Mouse (Mus musculus): ENCODE results near the gene Gnat3. TPM values are rescaled to one million over a fixed set of nuclear protein-coding genes. Genes with fewer than 3 reads are reported as not detected.
"Not testable (repeated sequence)": the region's sequence is repeated elsewhere in the genome, so short reads cannot be mapped to it uniquely, and the experiment has no call there.

Gnat3 gene
- polyA plus RNA-seq (2015; fragmentation: Nextera tagmentation; extraction: Ambion mirVana): 0.16 TPM in 1 of 2 replicates, not detected in the other

- Histone ChIP-seq H3K27ac (no peak within 1 kb of the TSS), H3K27me3 (no peaks in the 10 kb centered on the region), H3K9ac (no peak within 1 kb of the TSS), H3K4me2 (no peak within 1 kb of the TSS), H3K9me3 (replicated peaks) (no peaks in the 10 kb centered on the region), H3K36me3 (no peaks in the 10 kb centered on the region), H3K4me3 (no peak within 1 kb of the TSS), H3K4me1 (replicated peaks) (no peaks in the 10 kb centered on the region)
- 89% methylated on average over 5 of the region's 5 CpGs for WGBS
- no peak for ATAC-seq (replicated peaks; ENCODE audit: insufficient number of reproducible peaks, insufficient read depth, low FRiP score, low read depth)
Measured at GRCm38 (mm10) chr5:17962249-17962648, at the start of gene Gnat3. Gene Gnat3, plus strand, starts transcription at chr5:17962549.

- ATAC-seq (replicated peaks; ENCODE audit: insufficient number of reproducible peaks, insufficient read depth, low FRiP score, low read depth): no peak
- Histone ChIP-seq H3K27me3 (no peaks in the 10 kb centered on the region), H3K27ac (0 out of 2 replicates have a peak overlapping the region, but pooled peaks have one; percentile 16), H3K4me2 (no peak overlapping the region), H3K9ac (no peak overlapping the region), H3K9me3 (replicated peaks) (no peaks in the 10 kb centered on the region), H3K4me1 (replicated peaks) (0 out of 2 replicates have a peak, but pooled peaks cover 4% of the 10 kb centered on the region), H3K36me3 (no peaks in the 10 kb centered on the region), H3K4me3 (no peak overlapping the region)
- 63% methylated on average over 5 of the region's 5 CpGs for WGBS
Measured at GRCm38 (mm10) chr5:17918966-17919365, 43.4 kb upstream of the Gnat3 start.

DNA sequence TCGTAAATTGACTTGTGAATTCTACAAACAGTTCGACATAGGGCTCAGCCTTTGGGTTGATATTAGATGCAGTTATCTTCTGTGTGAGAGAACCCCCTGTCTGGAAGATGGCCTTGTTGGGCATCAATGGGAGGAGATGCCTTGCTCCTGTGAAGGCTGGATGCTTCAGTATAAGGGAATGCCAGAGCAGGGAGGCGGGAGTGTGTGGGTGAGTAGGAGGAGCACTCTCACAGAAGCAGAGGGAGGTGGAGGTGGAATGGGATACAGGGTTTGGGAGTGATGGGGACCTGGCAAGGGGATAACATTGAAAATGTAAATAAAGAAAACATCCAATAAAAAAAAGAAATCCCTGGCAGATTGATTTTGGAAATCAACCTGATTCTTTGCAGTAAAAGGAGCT, 38.7 kb upstream of the Gnat3 start:
- no peaks in the 10 kb centered on the region for H3K36me3 ChIP-seq
- no peak overlapping the region for H3K9ac ChIP-seq
- ATAC-seq (replicated peaks; ENCODE audit: insufficient number of reproducible peaks, insufficient read depth, low FRiP score, low read depth): no peak
- H3K9me3 ChIP-seq (replicated peaks): no peaks in the 10 kb centered on the region
- 82% methylated on average over 3 of the region's 3 CpGs for WGBS
- no peak overlapping the region for H3K4me3 ChIP-seq
- H3K27ac ChIP-seq: peak overlapping the region; percentile 62; the same call in 1 of the 2 replicates
- no peaks in the 10 kb centered on the region for H3K27me3 ChIP-seq
- no peak overlapping the region for H3K4me2 ChIP-seq
- H3K4me1 ChIP-seq (replicated peaks): 0 out of 2 replicates have a peak, but pooled peaks cover 8% of the 10 kb centered on the region

DNA sequence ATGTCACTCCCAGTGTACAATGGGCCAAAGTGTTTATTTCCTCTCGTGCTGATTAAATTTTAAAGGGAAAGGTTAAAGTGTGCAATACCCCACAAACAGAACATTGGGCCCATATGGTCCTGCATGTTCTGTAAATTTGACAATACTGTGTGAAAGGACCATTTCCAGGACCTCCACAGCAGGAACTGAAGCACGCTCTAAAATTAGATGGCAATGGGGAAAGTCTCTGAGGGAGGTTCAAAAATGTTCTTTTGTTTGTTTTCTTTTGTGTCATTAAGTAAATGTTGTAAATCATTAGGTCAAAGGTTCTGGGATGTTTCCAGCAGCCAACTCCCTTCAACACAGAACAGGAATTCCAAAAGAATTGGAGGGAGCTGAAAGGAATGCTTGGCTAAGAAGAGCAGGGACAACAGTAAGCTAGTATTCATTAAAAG, 38.2 kb upstream of the Gnat3 start:
- Histone ChIP-seq H3K36me3 (no peaks in the 10 kb centered on the region), H3K9ac (no peak overlapping the region), H3K4me3 (no peak overlapping the region), H3K4me2 (no peak overlapping the region), H3K9me3 (replicated peaks) (no peaks in the 10 kb centered on the region), H3K27me3 (no peaks in the 10 kb centered on the region), H3K4me1 (replicated peaks) (0 out of 2 replicates have a peak, but pooled peaks cover 5% of the 10 kb centered on the region), H3K27ac (peak overlapping the region; percentile 62)
- ATAC-seq (replicated peaks; ENCODE audit: insufficient number of reproducible peaks, insufficient read depth, low FRiP score, low read depth): peak; percentile 31; the same call in 1 of the 2 replicates
- WGBS: 57% methylated on average over 2 of the region's 2 CpGs

- ATAC-seq (replicated peaks; ENCODE audit: insufficient number of reproducible peaks, insufficient read depth, low FRiP score, low read depth): no peak
- Histone ChIP-seq H3K27ac (no peak overlapping the region), H3K9me3 (replicated peaks) (no peaks in the 10 kb centered on the region), H3K4me2 (no peak overlapping the region), H3K4me1 (replicated peaks) (0 out of 2 replicates have a peak, but pooled peaks cover 5% of the 10 kb centered on the region), H3K36me3 (no peaks in the 10 kb centered on the region), H3K4me3 (no peak overlapping the region), H3K27me3 (no peaks in the 10 kb centered on the region), H3K9ac (no peak overlapping the region)
- 63% methylated on average over 4 of the region's 4 CpGs for WGBS
Measured at GRCm38 (mm10) chr5:17928471-17928870, 33.9 kb upstream of the Gnat3 start.

GRCm38 (mm10) chr5:17929006-17929567, 33.3 kb upstream of the Gnat3 start:
- ATAC-seq (replicated peaks; ENCODE audit: insufficient number of reproducible peaks, insufficient read depth, low FRiP score, low read depth): no peak
- no peak overlapping the region for H3K9ac ChIP-seq
- 70% methylated on average over 7 of the region's 7 CpGs for WGBS
- H3K36me3 ChIP-seq: no peaks in the 10 kb centered on the region
- no peak overlapping the region for H3K4me3 ChIP-seq
- no peaks in the 10 kb centered on the region for H3K9me3 ChIP-seq (replicated peaks)
- H3K4me1 ChIP-seq (replicated peaks): 0 out of 2 replicates have a peak, but pooled peaks cover 3% of the 10 kb centered on the region
- no peak overlapping the region for H3K27ac ChIP-seq
- no peak overlapping the region for H3K4me2 ChIP-seq
- H3K27me3 ChIP-seq: no peaks in the 10 kb centered on the region

DNA sequence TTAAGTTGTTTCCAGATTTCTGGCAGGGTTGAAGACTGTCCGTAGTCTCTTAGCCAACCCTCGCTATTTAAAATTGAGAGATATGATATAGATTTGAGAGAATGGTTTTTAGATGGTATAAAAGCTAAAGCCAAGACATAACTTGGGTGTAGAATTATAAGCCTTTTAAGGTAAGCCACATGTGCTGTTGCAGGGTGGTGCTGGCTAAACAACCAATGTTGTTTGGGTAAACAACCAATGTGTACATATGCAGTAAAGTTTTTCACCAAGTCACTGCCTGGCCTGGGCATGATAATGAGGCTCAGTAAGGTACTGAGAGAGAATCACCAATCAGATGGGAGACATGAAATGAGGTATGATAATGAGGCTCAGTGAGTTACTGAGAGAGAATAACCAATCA, 30.8 kb upstream of the Gnat3 start:
- 90% methylated on average over 2 of the region's 2 CpGs for WGBS
- not testable (repeated sequence) for ATAC-seq (replicated peaks; ENCODE audit: insufficient number of reproducible peaks, insufficient read depth, low FRiP score, low read depth); H3K4me1 ChIP-seq (replicated peaks); H3K9ac ChIP-seq; H3K27me3 ChIP-seq; H3K36me3 ChIP-seq; H3K9me3 ChIP-seq (replicated peaks); H3K27ac ChIP-seq; H3K4me3 ChIP-seq; H3K4me2 ChIP-seq

GRCm38 (mm10) chr5:17934501-17934900, 27.8 kb upstream of the Gnat3 start:
- H3K9ac ChIP-seq: no peak overlapping the region
- 79% methylated on average over 1 of the region's 1 CpGs for WGBS
- no peaks in the 10 kb centered on the region for H3K36me3 ChIP-seq
- no peak for ATAC-seq (replicated peaks; ENCODE audit: insufficient number of reproducible peaks, insufficient read depth, low FRiP score, low read depth)
- H3K4me3 ChIP-seq: no peak overlapping the region
- H3K4me1 ChIP-seq (replicated peaks): no peaks in the 10 kb centered on the region
- H3K27ac ChIP-seq: no peak overlapping the region
- H3K27me3 ChIP-seq: no peaks in the 10 kb centered on the region
- no peak overlapping the region for H3K4me2 ChIP-seq
- no peaks in the 10 kb centered on the region for H3K9me3 ChIP-seq (replicated peaks)

- 41% methylated on average over 1 of the region's 1 CpGs for WGBS
- peak overlapping the region; percentile 34 for H3K27ac ChIP-seq
- ATAC-seq (replicated peaks; ENCODE audit: insufficient number of reproducible peaks, insufficient read depth, low FRiP score, low read depth): no peak
Measured at GRCm38 (mm10) chr5:17938170-17938939, 24.0 kb upstream of the Gnat3 start.

GRCm38 (mm10) chr5:17956468-17956867, 5.9 kb upstream of the Gnat3 start:
- Histone ChIP-seq H3K4me2 (no peak overlapping the region), H3K4me1 (replicated peaks) (no peaks in the 10 kb centered on the region), H3K9me3 (replicated peaks) (no peaks in the 10 kb centered on the region), H3K4me3 (no peak overlapping the region), H3K27ac (0 out of 2 replicates have a peak overlapping the region, but pooled peaks have one; percentile 0), H3K36me3 (no peaks in the 10 kb centered on the region), H3K9ac (no peak overlapping the region), H3K27me3 (no peaks in the 10 kb centered on the region)
- ATAC-seq (replicated peaks; ENCODE audit: insufficient number of reproducible peaks, insufficient read depth, low FRiP score, low read depth): no peak
- 36% methylated on average over 1 of the region's 1 CpGs for WGBS

More at GRCm38 (mm10) chr5:17938170-17938939, 24.0 kb upstream of the Gnat3 start:
- no peak overlapping the region for H3K4me3 ChIP-seq
- H3K4me2 ChIP-seq: no peak overlapping the region
- H3K4me1 ChIP-seq (replicated peaks): no peaks in the 10 kb centered on the region
- no peaks in the 10 kb centered on the region for H3K9me3 ChIP-seq (replicated peaks)
- H3K9ac ChIP-seq: no peak overlapping the region
- H3K36me3 ChIP-seq: no peaks in the 10 kb centered on the region
- no peaks in the 10 kb centered on the region for H3K27me3 ChIP-seq

DNA sequence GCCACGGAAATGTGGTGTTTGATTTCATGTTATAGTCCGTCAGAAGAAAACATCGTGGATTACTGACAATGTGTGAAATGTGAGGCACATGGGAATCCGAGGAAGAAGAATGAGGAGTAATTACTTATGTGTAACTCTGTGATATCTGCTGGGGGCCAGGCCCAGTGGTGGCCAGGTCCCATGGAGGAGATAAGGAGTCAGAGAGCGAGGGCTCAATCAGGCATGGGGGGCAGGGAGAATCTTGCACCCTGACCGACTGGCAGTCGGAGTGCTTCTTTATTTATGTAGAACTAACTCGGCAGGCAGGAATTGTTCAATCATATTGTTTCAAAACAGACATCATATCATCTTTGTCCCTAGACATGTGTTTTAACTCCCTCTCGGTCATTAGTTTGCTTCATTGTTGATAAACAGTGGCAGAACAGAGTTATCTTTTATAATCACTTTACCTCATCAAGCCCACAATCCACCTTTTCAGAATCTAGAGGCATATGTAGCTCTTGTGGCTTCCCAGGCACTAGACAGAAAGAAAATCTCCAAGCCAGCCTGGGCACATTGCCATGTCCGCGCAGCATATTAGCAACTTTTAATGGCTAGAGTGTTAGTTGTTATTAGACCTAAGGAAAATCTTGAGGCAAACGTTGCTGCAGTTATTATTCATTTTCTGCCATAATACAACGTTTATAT, 7.5 kb downstream of the Gnat3 start:
- H3K9ac ChIP-seq: no peak overlapping the region
- H3K4me3 ChIP-seq: no peak overlapping the region
- H3K27me3 ChIP-seq: no peaks in the 10 kb centered on the region
- no peak for ATAC-seq (replicated peaks; ENCODE audit: insufficient number of reproducible peaks, insufficient read depth, low FRiP score, low read depth)
- no peaks in the 10 kb centered on the region for H3K9me3 ChIP-seq (replicated peaks)
- no peaks in the 10 kb centered on the region for H3K36me3 ChIP-seq
- H3K27ac ChIP-seq: peak overlapping the region; percentile 17; the same call in 1 of the 2 replicates
- H3K4me2 ChIP-seq: no peak overlapping the region
- WGBS: 47% methylated on average over 13 of the region's 13 CpGs
- H3K4me1 ChIP-seq (replicated peaks): peaks cover 5% of the 10 kb centered on the region; the same call in 1 of the 2 replicates

Measured in heart, embryonic 15.5 days (tissue).